Mouse (Mus musculus) MEL (cell line): Measurements from ENCODE around the gene Pigc.

ENCODE experiments used
- CTCF ChIP-seq, 3 experiments: IDR thresholded peaks in 2 of 3; conservative IDR thresholded peaks in 1 of 3; 2 replicates each; pipeline ENCODE4 v1.5.1; 2011 to 2012; ENCODE audit warnings: low read length in 3 of 3, low read depth in 2 of 3, mild to moderate bottlenecking in 2 of 3, improper control_type of control experiment in 1 of 3, inconsistent platforms in 1 of 3, mixed read lengths in 1 of 3, moderate library complexity in 1 of 3; ENCODE audit not compliant: control insufficient read depth in 1 of 3, insufficient read depth in 1 of 3, poor library complexity in 1 of 3, severe bottlenecking in 1 of 3
- EP300 ChIP-seq, 2 experiments: IDR thresholded peaks; 2 replicates each; pipeline ENCODE4 v1.6.1; 2011; ENCODE audit warnings: improper control_type of control experiment in 2 of 2, low read length in 2 of 2, low read depth in 1 of 2, mild to moderate bottlenecking in 1 of 2
- SMC3 ChIP-seq: IDR thresholded peaks from 2 replicates; pipeline ENCODE4 v1.6.1; 2011; ENCODE audit warnings: low read depth, low read length, improper control_type of control experiment
- ZC3H11A ChIP-seq: IDR thresholded peaks from 2 replicates; pipeline ENCODE4 v1.6.1; 2012; ENCODE audit warnings: low read depth, mild to moderate bottlenecking, inconsistent platforms, low read length, improper control_type of control experiment
- ZNF384 ChIP-seq: IDR thresholded peaks from 2 replicates; pipeline ENCODE4 v1.6.1; 2012; ENCODE audit warnings: low read depth, mild to moderate bottlenecking, inconsistent platforms, low read length, improper control_type of control experiment

DNA sequence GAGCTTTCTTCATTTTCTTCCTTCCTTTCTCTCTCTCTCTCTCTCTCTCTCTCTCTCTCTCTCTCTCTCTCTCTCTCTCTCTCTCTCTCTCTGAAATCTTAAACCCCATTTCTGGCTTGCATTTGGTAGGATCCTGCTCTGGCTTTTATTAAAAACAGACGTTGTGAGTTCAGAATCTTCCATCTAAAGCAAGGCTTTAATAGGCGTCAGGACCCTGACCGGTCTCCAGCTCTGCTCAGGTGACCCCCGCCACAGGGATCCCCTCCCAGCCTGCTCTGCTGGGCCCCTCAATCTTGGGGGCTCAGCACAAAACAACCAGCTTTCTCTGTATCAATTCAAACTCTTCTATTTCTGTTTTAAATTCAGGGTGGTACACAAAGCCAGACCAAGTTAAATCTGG, 39.2 kb downstream of the Pigc start:
- TF ChIP-seq EP300 (IDR thresholded peaks at IDR 0.05; ENCODE audit: low read depth in 1 of 2, low read length in 2 of 2) (no peak), CTCF (IDR thresholded peaks at IDR 0.05 in 2 of 3, conservative IDR thresholded peaks at IDR 0.05 in 1 of 3; ENCODE audit: control insufficient read depth in 1 of 3, insufficient read depth in 1 of 3, low read depth in 2 of 3, low read length in 3 of 3, poor library complexity in 1 of 3, severe bottlenecking in 1 of 3) (no peak), ZNF384 (no peak), ZC3H11A (no peak), SMC3 (no peak)
